Mouse (Mus musculus) midbrain, postnatal 0 days (tissue): ENCODE results near the gene Adam22. TPM values are rescaled to one million over a fixed set of nuclear protein-coding genes. Genes with fewer than 3 reads are reported as not detected.
A peak's percentile ranks its signal among the peaks of the same experiment; 100 is the strongest.

Experiments
- ATAC-seq: fragments of 200-750 bp; cut with Nextera tagmentation; 2 replicates; pipeline ENCODE4 v1.8.0; 2017; ENCODE audit warnings: moderate number of reproducible peaks, mild to moderate bottlenecking, moderate TSS enrichment, moderate library complexity; ENCODE audit not compliant: low FRiP score
- DNase-seq: peaks from one replicate; pipeline ENCODE4 v3.0.0-alpha.2; 2015; ENCODE audit warnings: low spot score
- H3K27ac ChIP-seq: fragments of 300-500 bp; sonication (generic); 2 replicates; pipeline ENCODE4 v1.5.1; 2014; ENCODE audit warnings: low read depth, mild to moderate bottlenecking, low read length, mixed read lengths
- H3K27me3 ChIP-seq: fragments of 300-500 bp; sonication (generic); 2 replicates; pipeline ENCODE4 v1.6.1; 2014; ENCODE audit warnings: low read length, control low read depth, mixed read lengths; ENCODE audit not compliant: insufficient read depth
- H3K36me3 ChIP-seq: fragments of 300-500 bp; sonication (generic); 2 replicates; pipeline ENCODE4 v1.6.1; 2014; ENCODE audit warnings: low read length, control low read depth, mixed read lengths; ENCODE audit not compliant: insufficient read depth
- H3K4me1 ChIP-seq: fragments of 300-500 bp; sonication (generic); 2 replicates; pipeline ENCODE4 v1.6.1; 2014; ENCODE audit warnings: mild to moderate bottlenecking, control low read depth, antibody characterized with exemption, low read length, mixed read lengths; ENCODE audit not compliant: insufficient read depth
- H3K4me2 ChIP-seq: fragments of 300-500 bp; sonication (generic); 2 replicates; pipeline ENCODE4 v1.6.1; 2014; ENCODE audit warnings: low read depth, mild to moderate bottlenecking, low read length, mixed read lengths; ENCODE audit not compliant: poor library complexity, severe bottlenecking
- H3K4me3 ChIP-seq: fragments of 300-500 bp; sonication (generic); 2 replicates; pipeline ENCODE4 v1.5.1; 2014; ENCODE audit warnings: low read depth, mild to moderate bottlenecking, low read length, moderate library complexity
- H3K9ac ChIP-seq: fragments of 300-500 bp; sonication (generic); replicated peaks from 2 replicates; pipeline ENCODE4 v1.6.1; 2014; ENCODE audit warnings: mild to moderate bottlenecking, low read length, moderate library complexity, mixed read lengths; ENCODE audit not compliant: poor library complexity, severe bottlenecking
- H3K9me3 ChIP-seq: fragments of 300-500 bp; sonication (generic); 2 replicates; pipeline ENCODE4 v1.6.1; 2016; ENCODE audit warnings: low read length, control low read depth
- CTCF ChIP-seq: IDR thresholded peaks from 2 replicates; pipeline ENCODE4 v1.5.1; 2016; ENCODE audit warnings: antibody characterized with exemption, mild to moderate bottlenecking
- WGBS: fragments of 180-500 bp; shearing (Covaris S2); extraction: QIAGEN DNeasy Blood & Tissue Kit; methylation state at CpG from one replicate; pipeline ENCODE4 v1.1.7; 2014; 5-methylcytosine and 5-hydroxymethylcytosine counted together
- polyA plus RNA-seq: library from polyadenylated mRNA; unstranded; fragments of >200 nt; fragmentation: Nextera tagmentation; extraction: Ambion mirVana; gene quantifications from 2 replicates; pipeline ENCODE4 v1.2.1, GENCODE M21; 2015
- total RNA-seq: library from RNA; depleted of rRNA; stranded (reverse); fragments of >200 nt; gene quantifications from 2 replicates; pipeline ENCODE4 v1.2.3, GENCODE M21; 2014

Adam22 gene
- total and polyA plus RNA-seq, 2 experiments from 2014 or later: 47.9 to 92.6 TPM

DNA sequence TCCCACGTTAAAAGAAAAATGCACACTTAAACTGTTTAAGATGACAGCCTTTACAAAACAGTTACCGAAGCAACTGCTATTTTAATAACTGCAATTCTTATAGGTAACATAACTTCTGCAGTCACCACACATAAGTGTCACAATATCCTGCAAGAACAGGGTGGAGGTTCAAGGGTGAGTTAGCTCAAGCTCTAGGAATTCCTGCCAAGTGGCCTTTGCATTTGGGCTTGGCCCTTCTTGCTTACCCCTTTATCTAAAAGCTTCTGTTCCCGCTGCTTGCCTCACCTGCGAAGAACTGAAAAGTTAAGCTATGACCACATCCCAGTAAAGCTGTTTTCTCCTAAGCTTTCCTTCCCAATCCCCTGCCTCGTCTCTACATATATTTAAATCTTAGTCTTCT, 235.4 kb downstream of the Adam22 start:
- peaks cover 9% of the 10 kb centered on the region for H3K36me3 ChIP-seq
- no peak overlapping the region for H3K4me3 ChIP-seq

DNA sequence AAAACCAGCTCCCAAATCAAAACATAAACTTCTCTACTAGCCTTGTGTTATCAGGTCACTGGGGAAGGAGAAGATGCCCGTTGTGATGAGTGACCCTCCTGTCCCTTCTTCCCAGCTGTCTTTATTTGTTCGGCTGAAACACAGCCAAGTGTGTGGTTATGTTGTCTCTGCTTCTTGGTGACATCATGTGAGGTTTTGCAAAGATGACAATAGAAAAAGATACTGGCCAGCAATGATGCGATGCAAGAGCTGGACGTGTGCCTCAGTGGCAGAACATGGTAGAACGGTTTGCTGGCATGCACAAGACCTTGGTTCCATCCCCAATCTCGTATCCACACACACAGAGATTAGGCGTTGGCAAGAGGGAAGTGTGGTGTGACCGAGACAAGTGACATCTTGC, 236.0 kb downstream of the Adam22 start:
- Histone ChIP-seq H3K4me1 (no peaks in the 10 kb centered on the region), H3K27ac (no peak overlapping the region), H3K36me3 (peaks cover 12% of the 10 kb centered on the region), H3K4me3 (no peak overlapping the region), H3K27me3 (no peaks in the 10 kb centered on the region), H3K9me3 (no peaks in the 10 kb centered on the region), H3K4me2 (no peak overlapping the region), H3K9ac (no peak overlapping the region)
- 85% methylated on average over 8 of the region's 8 CpGs for WGBS
- DNase-seq (no peak), ATAC-seq (no peak)
- no peak for TF ChIP-seq CTCF

More for the DNA sequence above, 235.4 kb downstream of the Adam22 start:
- no peak overlapping the region for H3K9ac ChIP-seq
- DNase-seq (no peak), ATAC-seq (no peak)
- no peak overlapping the region for H3K4me2 ChIP-seq
- TF ChIP-seq CTCF: no peak
- H3K27me3 ChIP-seq: no peaks in the 10 kb centered on the region
- 76% methylated on average over 5 of the region's 5 CpGs for WGBS
- H3K27ac ChIP-seq: no peak overlapping the region
- no peaks in the 10 kb centered on the region for H3K4me1 ChIP-seq
- H3K9me3 ChIP-seq: no peaks in the 10 kb centered on the region

DNA sequence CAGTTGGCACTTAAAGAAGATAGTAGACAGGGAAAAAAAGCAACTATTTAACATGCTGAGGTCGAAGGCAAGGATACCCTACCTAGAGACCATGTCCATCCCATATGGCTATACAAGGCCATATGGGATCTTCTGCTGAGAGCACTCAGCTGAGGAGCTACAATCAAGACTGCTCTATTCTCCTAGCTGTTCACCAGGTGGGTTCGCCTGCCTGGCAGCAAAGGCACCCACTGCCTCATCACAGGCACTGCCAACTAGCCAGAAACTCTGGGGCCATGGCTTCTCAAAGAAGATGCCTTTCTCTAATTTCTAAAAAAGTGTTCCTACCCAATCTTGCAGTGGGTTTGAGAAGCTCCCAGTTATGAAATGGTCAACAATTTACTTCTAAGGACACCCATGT, 238.2 kb downstream of the Adam22 start:
- Histone ChIP-seq H3K9me3 (no peaks in the 10 kb centered on the region), H3K27ac (no peak overlapping the region), H3K4me3 (no peak overlapping the region), H3K27me3 (no peaks in the 10 kb centered on the region), H3K4me2 (no peak overlapping the region), H3K9ac (no peak overlapping the region), H3K36me3 (peaks cover 17% of the 10 kb centered on the region), H3K4me1 (no peaks in the 10 kb centered on the region)
- ATAC-seq (no peak), DNase-seq (no peak)
- no peak for TF ChIP-seq CTCF
- 83% methylated on average over 2 of the region's 2 CpGs for WGBS

DNA sequence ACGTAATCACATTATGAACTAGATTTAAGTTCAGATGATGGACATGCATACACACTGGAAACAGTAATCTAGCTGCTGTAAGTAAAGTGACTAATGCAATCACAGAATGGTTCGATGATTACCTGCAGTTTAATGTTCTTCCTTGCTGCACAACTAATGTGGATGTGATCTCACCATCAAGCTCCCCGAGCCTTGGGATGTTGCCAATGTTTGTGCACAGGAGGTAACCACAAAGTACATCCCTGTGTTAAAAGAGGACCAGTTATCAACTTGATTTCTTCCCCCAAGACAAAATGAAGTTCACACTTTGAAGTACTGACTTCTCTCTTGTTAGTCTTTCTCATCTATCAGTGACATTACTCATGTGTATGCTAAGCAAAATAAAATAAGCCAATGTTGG, 247.0 kb downstream of the Adam22 start:
- no peak overlapping the region for H3K27ac ChIP-seq
- peaks cover 8% of the 10 kb centered on the region; the same call in 1 of the 2 replicates for H3K36me3 ChIP-seq
- H3K4me2 ChIP-seq: no peak overlapping the region
- no peak overlapping the region for H3K4me3 ChIP-seq
- no peaks in the 10 kb centered on the region for H3K27me3 ChIP-seq
- TF ChIP-seq CTCF: no peak
- no peaks in the 10 kb centered on the region for H3K9me3 ChIP-seq
- no peak overlapping the region for H3K9ac ChIP-seq
- no peaks in the 10 kb centered on the region for H3K4me1 ChIP-seq
- WGBS: 90% methylated on average over 3 of the region's 3 CpGs
- ATAC-seq (no peak), DNase-seq (peak; percentile 31)

DNA sequence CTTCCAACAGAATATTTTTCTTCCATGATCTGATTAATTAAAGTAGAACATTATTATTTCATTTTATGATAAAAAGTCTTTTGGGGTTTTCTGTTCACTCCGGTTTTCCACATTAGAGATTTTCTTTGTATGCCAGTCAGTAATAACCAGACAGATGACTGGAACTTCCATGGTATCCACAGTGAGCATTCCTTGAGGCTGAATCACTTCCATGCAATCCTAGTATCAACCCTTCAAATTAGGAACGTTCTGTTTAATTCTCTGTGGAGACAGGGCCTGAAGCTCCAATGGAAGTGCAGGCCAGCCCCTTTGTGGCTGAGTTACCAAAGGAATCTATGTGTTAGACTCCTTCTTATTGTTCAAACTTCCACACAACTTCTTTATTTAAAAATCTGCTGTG, 247.9 kb downstream of the Adam22 start:
- H3K27me3 ChIP-seq: no peaks in the 10 kb centered on the region
- ATAC-seq (no peak), DNase-seq (no peak)
- H3K9me3 ChIP-seq: no peaks in the 10 kb centered on the region
- no peak overlapping the region for H3K4me3 ChIP-seq
- no peak overlapping the region for H3K9ac ChIP-seq
- no peak for TF ChIP-seq CTCF
- H3K27ac ChIP-seq: no peak overlapping the region
- no peaks in the 10 kb centered on the region for H3K4me1 ChIP-seq
- no peak overlapping the region for H3K4me2 ChIP-seq
- peaks cover 8% of the 10 kb centered on the region; the same call in 1 of the 2 replicates for H3K36me3 ChIP-seq
- 73% methylated on average over 2 of the region's 2 CpGs for WGBS

DNA sequence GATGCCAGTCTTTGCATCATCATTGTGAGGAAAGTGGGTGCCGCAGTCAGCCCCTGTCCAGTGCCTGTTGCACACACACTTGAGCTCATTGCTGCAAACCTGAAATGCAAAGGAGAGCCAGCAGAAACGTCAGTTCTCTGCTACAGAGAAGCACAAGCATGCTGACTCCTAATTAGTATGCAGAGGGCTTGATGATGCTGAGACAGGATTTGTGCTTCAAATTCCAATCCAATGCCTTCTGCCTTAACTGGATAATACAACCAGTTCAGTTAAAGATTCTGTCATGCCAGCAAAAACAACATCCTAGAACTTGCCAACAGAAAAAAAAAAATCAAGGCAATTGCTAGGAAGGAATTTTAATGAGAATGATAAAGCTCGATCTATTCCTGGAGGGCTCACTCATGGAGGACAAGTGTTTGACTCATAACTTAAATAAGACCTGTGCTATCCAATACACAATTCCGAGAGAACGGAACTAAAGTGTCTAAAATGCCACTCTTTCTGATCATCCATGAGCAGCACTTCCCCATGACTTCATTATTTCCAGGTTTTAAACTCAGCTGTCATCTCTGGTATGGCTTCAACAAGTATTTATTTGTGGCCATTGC, 251.3 kb downstream of the Adam22 start:
- no peak overlapping the region for H3K4me2 ChIP-seq
- H3K9ac ChIP-seq: no peak overlapping the region
- WGBS: 67% methylated on average over 5 of the region's 5 CpGs
- no peaks in the 10 kb centered on the region for H3K4me1 ChIP-seq
- peaks cover 6% of the 10 kb centered on the region; the same call in 1 of the 2 replicates for H3K36me3 ChIP-seq
- no peak for ATAC-seq
- no peak for TF ChIP-seq CTCF
- H3K27me3 ChIP-seq: no peaks in the 10 kb centered on the region
- no peaks in the 10 kb centered on the region for H3K9me3 ChIP-seq
- DNase-seq: no peak
- H3K27ac ChIP-seq: no peak overlapping the region
- H3K4me3 ChIP-seq: no peak overlapping the region
